Mouse (Mus musculus) adrenal gland, adult (tissue): ENCODE results near the gene Sema4b.

Experiments used
- DNase-seq, 2 experiments: peaks; one replicate each; pipeline ENCODE4 v3.0.0; 2022 to 2023; ENCODE audit warnings: low spot score in 1 of 2; ENCODE audit not compliant: inconsistent age in 2 of 2

Gene Sema4b

DNA sequence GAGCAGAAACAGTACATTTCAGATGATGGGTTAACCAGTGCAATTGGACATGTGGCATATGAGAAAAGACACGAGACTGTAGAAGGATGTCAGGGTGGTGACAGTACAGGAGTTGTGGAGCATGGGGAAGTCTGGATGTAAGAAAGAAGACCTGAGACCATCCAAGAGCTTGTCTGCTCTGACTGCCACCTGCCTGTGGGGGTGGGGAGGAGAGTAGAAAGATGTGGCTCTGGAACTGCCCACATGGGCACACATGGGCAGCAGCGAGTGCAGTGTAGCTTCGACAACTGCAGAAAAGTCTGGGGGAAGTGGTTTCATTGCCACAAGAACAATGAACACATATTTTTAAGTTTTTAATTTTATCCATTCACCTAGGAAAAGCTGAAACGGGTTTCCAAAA is 10.7 kb downstream of the Sema4b start:
- DNase-seq, result peak in 1 of 2 experiments; percentile 64

DNA sequence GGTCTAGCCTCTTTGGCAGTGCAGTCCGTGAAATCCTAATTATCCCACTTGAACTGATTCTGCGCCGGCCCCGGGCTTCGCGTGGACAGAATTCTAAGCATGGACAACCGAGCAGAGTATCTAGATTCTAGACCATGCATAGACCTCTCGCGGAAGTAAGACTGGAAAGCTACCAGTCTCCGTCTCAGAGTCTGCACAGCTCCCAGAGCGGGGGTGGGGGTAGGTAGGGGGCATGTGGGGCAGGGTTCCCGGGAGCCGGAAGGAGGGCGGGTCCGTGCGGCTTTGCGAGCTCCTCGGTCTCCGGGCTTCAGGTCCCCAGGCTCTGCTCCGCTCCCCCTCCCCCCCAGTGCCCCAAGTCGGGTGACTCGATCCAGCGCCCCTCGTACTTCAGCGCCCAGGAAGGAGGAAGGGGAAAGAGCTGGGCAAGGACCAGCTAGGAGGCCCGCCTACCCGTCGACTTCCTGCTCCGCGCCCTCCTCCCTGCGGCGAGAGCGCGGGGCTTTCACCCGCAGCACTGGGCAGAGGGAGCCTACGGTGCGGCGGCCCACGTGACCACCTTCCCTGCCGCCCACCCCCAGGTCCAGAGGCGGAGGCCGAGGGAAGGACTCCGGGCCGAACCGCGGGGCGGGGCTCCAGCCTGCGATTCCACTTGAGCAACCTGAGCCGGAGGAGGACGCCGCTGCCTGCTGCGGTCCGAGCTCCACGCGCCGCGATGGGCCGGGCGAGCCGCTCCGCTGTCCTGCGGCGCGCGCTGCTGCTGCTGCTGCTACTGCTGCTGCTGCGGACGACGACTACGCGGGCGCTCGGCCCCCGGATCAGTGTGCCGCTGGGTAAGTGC is 11.5 kb downstream of the Sema4b start:
- peak; percentile 91 to 95 for DNase-seq

DNA sequence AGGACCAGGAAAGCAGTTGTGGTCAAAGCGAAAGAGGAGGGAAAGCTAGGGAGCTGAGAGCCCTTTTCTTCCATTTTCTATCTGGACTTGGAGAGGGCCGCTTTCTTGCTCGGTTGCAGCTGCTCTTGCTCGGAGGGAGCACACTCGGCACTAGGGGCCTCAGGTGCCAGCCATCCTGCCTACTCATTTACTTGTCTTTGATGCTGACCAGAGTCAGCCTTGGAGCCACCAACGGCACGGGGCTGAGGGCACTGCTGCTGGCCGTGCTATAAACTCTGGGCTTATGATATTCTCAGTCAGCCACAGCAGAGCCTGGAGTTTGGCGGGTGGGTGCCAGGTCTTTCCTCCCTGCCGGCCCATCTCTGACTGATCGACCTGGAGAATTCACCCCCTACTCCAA is 12.2 kb downstream of the Sema4b start:
- DNase-seq, result no peak

DNA sequence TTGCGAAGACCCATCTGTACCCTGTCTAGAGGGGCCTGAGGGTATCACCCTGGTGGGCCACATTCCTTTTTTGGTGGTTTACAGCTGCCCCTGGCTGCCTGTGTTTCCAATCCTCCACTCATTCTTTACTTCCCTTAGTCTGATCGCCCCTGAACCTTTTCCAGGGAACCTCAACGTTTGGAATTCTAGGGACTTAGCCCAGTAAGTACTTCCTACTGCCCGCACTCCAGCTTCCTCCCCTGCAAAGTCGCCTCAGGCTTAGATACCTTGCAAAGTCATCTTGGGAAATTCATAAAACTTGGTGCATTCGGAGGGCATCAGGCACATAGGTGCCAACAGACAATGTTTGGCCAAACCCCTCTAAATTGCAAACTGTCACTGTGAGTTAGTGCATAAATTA is 12.6 kb downstream of the Sema4b start:
- DNase-seq, result peak in 1 of 2 experiments; percentile 8

DNA sequence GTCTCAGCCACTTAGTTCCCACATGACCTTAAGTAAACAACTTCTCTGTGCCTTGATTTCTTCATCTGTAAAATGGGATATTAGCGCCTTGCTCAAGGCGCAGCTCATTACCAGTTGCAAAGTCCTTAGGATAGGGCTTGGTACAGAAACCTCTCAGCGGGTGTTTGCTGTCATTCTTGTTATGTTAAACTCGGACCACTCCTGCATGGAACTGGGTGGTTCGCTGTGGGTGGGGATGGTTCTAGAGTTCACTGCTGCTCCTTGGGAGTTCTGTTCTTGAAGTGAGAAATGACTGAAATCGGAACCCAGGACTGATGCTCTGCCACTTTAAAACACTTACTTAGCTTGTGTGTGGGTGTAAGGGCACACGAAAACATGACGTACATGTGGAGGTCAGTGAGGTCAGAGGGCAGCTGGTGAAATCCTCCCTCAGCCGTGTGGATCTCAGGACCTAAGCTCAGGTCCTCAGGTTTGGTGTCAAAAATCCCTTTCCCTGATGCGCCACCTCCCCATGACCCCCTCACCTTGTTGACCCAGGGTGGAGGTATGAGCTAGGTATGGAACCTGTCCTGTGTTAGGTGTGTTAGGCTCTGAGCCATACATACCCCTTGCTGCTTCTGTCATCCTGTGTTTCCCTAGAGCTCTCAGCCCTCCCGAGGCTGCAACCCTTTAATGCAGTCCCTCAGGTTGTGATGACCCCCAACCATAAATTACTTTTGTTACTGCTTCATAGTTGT is 13.4 kb downstream of the Sema4b start:
- peak; percentile 13 to 56 for DNase-seq

DNA sequence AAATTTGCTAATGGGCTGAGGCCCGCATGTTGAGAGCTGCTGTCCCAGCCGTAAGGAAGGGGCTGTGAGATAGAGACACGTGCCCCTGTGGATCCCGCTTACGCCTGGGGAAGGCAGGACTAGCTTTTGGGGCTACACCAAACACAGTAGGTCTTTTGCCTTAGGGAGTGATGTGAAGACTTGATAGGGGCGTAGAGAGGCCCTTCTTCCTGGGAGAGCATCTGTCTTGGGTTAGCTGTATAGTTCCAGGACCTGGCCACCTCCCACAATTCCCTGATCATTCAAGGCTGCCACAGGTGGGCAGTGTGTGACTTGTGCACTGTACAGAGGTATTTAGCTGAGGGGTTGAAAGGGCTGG is 13.9 kb downstream of the Sema4b start:
- peak; percentile 10 to 58 for DNase-seq

DNA sequence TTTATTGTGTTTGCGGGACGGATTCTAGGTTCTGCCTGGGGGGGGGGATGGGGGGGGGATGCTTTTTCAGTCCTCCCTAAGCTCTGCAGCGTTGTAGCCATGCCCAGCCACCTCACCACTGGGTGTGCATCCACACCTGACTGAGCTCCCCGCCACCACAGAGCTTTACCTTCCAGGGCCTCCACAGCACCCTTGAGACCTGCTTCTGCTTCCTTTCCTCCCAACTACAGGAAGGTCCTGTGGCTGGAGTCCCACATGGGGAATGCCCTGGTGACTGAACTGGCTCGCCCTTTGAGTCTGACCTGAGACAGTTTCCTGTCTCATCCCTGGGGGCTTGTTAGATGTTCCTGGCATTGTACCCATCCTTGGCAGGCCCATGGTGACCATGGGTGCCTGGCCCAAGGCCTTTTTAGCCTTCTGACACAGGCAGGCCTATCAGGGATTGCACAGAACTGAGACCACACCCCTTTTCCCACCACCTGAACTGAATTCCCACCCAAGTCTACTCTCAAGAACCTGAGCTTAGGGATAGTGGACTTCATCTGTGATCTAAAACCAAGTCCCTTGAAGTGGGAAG is 14.4 kb downstream of the Sema4b start:
- peak; percentile 60 to 86 for DNase-seq

DNA sequence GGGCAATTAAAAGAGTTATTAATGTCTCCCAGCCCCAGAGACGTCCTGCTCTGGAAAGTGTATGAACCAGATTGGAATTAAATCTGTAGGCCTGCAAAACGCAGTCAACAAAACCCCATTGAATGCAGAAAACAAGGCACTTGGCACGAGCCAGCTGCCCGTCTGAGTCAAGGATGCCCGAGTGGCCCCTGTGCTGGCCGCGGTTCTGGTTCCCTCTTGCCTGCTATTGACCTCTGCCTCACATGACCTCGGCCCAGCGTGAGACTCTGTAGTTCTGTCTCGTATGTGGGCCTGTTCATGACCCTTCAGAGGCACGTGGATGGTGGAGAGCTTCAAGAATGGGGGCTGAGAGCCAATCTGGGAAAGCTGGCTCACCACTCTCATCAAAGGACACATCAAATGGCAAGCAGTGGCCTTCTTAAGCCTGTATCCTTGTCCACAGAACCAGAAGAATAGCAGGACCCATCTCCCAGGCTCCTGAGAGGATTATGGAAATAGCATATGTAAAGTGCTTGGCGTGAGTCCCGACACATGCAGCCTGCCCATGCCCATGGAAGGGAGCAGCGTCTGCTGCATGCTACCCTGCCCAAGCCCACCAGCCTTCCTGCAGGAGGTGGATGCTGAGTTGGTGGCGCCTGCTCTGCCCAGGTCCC is 15.4 kb downstream of the Sema4b start:
- peak; percentile 50 to 84 for DNase-seq

DNA sequence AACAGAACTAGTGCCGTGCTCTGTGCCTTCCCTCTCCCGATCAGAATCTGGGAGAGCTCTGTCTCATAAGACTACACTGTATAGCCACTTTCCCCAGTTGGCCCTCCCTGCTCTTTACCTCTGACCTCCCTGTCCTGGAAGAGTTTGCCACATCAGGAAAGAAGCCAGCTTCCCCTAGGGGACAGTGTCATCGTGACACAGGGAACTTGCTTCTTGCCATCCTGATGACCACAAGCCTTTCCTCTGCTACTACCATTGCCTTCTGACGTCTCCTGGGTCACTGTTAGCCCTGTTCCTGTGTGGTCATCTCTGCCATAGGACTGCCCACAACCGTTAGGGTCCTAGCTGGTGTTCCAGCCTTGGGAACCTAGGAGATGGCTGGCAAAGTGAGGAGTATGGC is 16.3 kb downstream of the Sema4b start:
- DNase-seq, result peak in 1 of 2 experiments; percentile 62

DNA sequence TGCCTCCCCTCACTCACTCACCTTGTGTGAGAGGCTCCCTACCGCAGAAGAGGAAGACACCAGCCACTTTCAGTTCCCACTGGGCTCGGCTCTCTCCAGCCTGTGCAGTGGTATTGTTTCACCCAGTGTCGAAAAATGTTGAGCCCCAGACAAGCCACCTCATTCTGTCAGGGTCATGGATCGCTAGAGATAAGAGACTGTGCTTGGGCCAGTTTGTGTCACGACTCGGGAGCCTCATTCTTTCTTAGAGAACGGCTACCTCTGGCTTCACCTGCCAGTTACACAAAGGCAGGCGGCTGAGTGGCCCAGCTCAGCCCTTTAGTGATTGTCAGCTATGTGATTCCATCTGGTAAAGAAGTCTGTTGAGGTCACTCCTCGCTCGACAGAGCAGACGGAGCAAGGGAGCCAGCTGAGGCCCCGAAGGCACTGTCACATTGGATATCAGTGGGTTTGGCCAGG is 17.0 kb downstream of the Sema4b start:
- DNase-seq, result peak; percentile 47 to 81

DNA sequence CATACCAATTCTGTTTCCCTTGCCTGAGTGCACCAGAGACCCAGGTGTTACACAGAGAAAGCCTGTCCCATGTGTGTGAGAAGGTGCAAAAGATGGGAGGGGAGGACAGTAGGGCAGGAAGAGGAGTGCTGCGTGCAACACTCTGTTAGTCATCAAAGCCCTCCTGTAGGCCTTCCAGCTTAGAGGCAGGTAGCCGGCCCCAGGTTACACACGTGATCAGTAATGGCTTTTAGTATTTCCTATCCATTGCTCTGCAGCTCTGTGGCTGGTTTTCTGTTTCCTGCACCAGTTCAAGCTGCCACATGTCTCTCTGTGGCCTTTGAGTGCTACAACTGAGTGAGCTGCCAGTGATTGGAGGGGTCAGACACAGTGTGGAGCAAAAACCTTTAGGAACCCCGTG is 17.7 kb downstream of the Sema4b start:
- DNase-seq, result no peak

DNA sequence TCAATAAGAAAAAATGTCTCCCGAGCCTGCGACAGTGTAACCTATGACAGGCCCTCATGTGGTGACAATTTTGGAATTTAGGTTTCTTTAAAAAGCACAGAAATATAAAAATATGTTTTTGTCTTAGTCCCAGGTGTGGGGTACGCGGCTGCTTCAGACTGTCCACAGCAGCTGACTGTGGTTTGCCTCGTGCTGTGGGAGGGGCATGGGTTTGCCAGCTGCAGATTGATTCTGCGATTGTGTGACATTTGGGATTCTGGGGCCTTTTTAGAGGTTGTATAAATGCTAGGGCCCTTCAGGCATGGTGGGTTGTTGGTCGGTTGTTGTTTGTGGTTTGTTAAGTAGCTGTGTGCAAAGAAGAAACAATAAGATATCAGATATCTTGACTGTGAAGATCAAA is 18.3 kb downstream of the Sema4b start:
- DNase-seq, result no peak

DNA sequence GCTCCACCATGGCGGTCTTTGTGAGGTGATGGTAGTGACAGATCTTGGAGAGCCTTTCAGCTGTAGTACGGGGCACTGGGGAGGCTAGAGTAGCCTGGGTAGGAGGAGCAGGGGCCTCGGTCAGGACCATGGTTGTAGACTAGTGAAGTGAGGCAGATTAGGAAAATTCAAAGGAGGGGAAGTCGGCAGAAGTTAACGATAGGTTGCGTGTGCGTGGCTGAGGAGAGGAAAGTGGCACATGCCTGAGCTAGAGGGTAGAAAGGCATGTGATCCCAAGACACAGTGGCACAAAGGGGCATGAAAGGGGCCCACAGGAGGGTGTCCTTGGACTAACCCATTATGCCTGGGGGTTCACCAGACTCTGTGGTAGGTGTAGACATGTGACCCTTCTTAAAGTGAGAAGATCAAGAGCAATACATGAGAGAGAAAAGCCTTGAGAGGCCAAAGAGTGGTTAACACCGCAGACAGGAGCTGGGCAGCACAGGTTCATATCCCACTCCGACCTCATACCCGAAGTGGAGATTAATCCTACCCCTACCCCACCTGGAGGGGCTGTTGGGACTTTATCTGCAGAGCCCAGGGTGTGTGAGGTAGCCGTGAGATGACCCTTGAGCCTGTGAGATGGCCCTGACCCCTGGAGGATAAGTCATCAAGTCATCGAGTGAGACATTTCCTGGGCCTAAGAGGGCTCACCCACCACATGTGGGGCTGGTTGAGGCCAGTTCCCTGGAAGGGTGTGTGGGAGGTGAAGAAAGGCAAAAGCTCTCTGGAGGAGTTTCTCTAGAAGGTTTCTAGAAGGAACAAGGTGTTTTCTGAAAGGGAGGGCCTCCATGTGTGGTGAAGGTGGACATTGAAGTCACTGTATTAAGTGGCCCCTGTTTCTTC is 19.3 kb downstream of the Sema4b start:
- DNase-seq, result peak in 1 of 2 experiments; percentile 73

DNA sequence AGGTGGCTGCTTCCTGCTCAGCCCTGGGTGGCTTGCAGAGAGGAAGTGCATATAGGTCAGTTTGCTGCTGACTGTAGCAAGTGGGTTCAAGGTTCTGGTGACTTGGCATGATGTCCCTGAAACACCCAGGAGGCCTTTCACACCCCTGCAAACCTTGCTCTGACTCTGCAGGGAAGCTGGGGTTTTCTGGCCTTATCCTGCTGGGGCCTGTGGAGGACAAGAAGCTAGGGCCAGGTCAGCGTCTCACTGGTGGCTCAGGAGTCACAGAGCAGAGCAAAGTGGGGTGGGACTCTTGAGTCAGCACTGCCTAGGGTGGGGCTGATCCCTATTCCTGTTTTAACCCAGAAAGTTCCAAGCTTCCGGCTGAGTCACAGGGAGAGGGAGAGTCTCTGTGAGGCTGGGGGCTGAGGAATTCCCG is 20.7 kb downstream of the Sema4b start:
- DNase-seq, result peak; percentile 73 to 91

DNA sequence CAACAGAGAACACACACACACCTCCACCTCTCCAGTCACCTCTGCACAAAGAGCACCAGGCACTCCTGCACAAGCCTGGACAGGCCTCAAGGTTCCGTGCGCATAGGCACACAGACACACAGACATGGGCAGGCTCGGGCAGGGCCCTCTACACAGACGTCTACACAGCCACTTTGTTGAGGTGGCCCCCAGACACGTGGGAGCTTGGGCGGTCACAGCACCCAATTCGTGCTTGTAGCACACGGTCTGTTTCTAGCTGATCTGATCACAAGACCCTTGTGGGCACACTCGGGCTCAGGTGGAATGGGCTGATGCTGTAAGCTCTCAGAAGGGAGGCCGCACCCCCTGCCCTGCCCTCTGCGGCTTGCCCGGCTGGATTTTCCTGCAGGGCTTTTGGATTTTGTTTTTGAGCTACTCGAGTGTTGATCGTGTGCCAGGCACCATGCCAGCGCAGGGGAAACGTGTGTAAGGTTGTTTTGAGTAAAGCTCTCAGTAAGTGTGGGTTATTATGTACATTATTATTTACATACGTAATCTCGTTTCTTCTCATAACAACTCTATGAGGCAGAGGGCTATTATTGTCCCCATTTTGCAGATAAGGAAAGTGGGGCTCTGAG is 21.5 kb downstream of the Sema4b start:
- peak in 1 of 2 experiments; percentile 59 for DNase-seq

DNA sequence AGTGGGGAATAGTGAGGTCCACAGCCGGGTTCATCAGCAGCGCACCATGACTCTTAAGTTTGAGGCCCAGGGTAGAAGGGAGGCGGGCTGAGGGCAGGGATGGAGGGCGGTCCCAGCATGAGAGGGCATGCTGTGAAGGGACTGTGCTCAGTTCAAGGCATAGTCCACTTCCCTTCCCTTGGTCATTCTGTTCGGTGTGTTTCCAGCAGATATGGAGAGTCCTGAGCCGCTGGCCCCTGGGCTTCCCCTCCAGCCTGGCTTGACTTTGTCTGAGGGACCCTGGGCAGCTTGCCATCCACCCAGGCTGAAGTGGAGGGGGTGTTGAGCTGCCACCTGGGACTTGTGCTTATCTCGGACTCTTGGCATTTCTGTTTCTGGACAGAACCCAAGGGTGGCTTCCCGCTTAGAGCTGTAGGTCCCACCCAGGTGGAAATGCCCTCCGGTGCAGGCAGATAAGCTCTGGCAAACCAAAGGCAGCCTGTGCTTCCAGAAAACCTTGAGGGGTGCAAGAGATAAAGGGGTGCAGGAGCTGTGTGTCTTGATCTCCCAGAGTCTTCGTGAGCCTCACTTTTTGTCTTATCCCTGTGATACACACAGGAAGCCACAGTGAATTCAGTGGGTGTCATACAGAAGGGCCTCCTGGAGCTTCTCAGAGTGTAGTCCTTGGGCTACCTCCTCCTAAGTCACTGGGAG is 22.2 kb downstream of the Sema4b start:
- DNase-seq, result peak; percentile 74 to 88

DNA sequence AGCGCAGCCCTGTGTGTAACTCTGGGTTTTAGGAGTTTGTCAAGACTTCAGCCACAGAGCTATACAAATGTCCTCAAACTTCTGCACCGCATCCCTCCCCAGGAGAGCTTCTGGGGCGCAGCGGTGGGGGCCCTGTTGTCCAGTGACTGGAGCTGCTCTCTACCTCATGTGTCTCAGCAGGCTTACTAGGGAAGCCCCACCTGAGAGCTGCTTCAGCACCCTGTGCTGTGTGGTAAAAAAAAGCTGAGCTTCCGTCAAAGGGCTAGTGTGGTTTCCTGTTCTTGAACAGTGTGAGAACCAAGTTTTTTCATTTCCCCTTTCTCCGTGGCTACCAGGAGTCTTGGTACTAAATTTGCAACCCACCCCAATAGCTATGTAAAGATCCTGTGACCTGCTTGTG is 23.0 kb downstream of the Sema4b start:
- peak in 1 of 2 experiments; percentile 57 for DNase-seq

DNA sequence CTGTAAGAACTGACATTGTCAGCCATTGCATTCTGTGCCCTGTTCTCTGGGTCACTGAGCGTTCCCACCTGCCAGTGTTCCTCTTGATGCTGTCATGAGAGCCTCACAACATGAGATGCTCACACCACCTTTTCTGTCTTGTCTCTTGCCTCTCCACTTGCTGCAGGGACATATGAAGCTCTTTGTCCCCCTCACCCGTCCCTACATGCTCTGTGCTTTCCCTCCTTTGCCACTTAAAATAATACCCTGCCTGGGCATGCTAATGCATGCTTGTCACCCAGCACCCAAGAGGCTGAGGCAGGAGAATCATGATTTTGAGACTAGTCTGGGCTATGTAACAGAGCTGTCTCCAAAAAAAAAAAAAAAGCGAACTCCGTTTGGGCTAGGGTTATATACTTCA is 24.3 kb downstream of the Sema4b start:
- DNase-seq, result no peak

DNA sequence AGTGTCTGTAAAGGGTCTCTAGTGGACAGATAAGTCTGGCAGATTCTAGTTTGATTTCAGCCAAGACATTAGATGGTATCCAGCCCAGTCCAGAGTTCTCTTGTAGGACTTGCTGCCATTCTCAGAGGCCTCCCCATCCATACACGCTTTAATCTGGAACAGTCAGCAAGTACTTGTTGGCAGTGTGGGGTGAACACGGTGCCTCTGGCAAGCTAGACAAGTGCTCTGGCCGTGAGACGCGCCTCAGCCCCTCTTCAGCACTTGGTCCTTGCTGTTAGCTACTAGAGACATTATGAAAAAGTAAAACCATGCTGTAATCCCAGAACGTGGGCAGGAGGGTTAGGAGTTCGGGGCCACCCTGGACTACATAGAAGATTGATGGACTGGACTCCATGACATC is 27.0 kb downstream of the Sema4b start:
- no peak for DNase-seq
